Mouse (Mus musculus) 3134 (cell line): ENCODE data around the gene Tedc1.

ENCODE experiments used
- DNase-seq: peaks from one replicate; pipeline ENCODE4 v3.0.0-alpha.2; 2011; ENCODE audit warnings: low spot score; ENCODE audit not compliant: insufficient read length; ENCODE audit errors: extremely low read depth

The Tedc1 gene

DNA sequence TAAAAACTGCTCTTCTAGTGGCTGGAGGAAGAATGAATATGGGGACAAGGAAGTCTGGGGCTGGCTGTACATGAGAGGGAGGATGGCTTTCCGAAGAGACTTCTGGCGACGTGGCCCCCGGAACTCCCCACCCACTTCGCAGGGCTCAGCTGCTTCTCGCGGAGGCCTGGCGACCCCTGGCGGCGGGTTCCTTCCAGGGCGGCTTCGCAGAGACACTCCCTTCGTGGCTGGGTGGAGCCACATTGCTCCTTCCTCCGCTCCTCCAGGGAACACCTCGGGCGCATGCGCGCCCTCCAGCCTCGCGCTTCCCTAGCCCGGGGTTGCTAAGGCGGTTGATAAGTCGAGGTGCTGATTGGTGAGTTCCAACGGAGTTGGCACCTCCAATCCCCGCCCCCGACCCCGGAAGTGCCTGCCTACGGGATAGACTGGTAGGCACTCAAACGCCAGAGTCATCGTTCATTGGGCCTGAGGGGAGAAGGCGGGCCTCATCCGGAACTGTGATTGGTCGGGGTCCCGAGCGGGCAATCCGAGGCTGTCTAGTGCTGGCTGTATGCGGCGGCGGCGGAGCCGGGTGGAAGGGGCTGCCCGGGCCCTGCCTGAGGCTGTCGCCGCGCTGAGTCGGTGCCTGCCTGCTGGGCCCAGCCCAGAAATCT is at the start of gene Tedc1:
Gene Tedc1, plus strand, starts transcription at position 535 of the 653 bp plus-strand sequence.
- peak; percentile 98 for DNase-seq

DNA sequence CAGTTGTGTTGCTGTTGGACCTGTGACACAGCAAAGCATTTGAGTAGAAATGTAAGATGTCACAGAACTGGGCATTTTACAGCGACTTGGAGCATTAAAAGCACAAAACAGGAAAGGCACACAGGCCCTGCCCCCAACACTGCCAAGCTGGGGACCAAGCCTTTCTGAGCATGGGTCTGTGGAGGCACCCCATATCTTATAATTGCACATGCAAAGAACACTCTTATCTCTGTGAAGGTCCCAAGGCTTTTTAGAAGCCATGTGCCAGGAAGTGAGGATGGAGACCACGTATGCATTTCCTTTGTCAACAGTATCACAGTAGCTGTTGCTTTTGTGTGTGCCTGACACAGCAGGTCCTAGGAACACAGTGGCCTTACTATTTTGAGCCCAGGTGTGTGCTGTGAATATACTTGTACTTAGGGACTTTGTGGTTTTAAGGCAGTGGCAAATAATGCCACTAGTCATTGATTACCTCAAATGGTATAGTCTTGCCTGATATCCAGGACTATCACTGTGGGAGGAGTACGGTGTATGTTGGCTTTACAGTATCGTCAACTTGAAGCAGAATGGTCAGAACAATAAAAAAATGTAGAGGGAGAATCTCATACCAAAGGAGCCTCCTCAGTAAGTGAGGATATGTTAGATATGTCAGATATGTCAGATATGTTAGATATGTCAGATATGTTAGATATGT is 48.6 kb upstream of the Tedc1 start:
- no peak for DNase-seq

GRCm38 (mm10) chr12:113108528-113109283 is 47.5 kb upstream of the Tedc1 start:
- no peak for DNase-seq

DNA sequence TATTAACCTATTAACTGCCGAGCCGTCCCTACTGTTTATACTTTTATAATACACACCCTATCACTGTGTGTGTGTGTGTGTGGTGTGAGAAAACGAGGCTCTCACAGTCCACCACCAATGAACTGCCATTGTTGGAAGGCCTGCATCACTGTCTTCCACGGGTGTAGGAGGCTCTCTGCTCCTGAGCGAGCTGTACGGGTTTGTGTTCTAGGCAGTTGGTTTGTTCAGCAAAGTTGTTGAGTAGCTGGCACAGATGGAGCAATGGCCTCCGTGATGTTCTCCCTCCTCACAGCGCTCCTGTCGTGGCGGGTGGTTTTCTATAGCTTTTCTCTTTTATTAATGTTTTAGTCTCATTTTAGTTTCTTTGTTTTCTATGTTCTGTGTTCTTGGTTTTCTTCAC is 46.4 kb upstream of the Tedc1 start:
- no peak for DNase-seq

GRCm38 (mm10) chr12:113114141-113114540 is 42.1 kb upstream of the Tedc1 start:
- no peak for DNase-seq

DNA sequence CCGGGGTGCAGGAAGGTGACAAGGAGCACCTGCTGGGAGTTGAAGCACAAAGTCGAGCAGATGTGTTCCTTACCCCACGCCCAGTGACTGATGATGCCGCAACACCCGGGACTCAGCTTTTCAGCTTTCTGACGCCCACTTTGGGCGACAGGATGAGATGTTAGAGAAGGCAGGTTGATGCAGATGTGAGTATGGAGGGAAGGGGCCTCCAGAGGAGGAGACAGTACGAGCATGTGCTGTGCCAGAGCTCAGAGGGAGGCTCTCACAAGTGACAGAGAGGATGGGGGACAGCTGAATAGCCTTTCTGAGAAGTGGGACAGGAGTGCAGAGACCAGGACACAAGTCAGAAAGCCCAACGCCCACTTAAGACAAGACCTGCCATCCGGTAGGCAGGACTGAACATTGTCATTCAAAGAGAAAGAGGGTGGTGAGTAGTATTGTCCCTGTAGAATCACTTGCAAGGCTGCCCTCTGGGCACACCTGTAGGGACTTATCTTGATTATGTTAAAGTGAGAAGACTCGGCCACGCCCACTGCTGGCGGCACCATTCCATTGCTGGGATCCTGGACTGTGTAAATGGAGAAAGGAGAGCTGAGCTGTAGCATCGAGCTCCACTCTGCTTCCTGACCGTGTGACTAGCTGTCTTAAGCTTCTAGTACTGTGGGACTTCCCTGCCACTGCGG is 41.2 kb upstream of the Tedc1 start:
- DNase-seq: no peak

DNA sequence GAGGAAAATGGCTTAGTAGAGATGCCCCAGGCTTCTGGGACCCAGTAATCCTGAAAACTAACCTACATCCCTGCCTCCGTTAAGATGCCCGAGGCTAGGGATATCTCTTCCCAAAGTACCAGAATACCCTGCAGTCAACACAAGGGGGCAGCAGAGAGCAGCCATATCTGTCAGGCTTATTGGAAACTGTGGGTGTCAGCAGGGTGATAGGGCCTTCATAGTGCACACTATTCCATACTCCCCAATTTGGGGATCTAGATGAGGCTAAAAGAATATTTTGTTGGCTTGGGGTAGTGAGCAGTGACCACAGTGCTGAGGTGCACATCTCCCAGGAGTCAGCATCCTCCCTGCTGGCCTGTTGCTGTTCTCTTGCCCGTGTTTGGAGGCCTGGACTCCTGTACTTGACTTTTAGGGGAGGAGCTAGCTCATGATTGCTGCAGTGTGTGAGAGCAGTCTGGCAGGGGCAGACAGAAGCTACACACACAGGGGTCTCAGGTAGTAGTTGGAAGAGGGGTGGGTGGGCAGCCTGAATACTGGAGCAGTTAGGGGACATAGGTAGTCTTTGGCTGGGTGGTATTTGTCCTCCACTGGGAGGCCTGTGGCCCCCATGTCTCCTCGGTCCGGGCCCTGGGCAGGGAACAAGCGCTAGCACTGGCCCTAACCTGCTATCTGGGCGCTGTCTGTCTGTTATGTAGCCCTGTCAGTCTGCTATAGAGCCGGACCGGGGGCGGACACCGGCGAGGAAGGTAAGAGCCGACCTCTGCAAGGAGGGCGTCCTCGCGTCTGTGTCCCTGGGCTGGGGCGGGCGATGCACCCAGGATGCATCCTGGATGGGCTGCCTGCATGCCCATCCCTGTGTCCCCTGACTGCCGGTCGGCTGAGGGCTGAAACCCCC is 36.5 kb upstream of the Tedc1 start:
- DNase-seq: no peak

DNA sequence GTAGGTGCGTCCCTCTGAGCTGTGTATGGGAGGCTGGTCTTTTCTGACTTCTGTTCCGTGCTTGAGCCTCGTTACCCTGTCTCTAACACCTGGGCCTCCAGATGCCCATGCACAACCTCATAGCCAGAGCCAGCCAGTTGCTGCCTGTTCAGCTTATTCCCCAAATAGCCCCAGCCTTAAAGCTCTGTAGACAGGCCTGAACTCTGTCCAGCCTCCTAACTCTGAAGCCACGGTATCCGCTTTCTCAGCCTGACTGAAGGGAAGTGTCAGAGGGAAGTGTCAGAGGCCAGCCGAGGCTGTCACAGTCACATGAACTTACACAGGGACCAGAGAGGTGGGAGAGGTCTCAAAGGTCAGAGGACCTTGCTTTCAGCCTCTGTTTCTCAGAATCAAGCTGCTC is 31.5 kb upstream of the Tedc1 start:
- no peak for DNase-seq

GRCm38 (mm10) chr12:113130732-113131131 is 25.5 kb upstream of the Tedc1 start:
- DNase-seq: no peak

DNA sequence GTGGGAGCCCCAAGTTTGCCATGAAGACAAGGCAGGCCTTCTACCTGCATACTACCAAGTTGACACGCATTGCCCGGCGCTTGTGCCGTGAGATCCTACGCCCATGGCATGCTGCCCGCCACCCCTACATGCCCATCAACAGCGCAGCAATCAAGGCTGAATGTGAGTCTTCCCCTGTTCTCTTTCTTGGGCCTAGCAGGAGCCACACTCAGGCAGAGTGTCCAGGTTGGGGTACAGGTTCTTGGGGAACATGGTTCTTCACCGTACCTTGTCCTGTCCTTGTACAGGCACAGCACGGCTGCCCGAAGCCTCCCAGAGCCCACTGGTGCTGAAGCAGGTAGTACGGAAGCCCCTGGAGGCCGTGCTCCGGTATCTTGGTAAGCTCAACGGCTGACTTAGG is 24.6 kb upstream of the Tedc1 start:
- no peak for DNase-seq

- DNase-seq: peak; percentile 42
These were observed 23.7 kb upstream of the Tedc1 start for GRCm38 (mm10) chr12:113132567-113132966.

DNA sequence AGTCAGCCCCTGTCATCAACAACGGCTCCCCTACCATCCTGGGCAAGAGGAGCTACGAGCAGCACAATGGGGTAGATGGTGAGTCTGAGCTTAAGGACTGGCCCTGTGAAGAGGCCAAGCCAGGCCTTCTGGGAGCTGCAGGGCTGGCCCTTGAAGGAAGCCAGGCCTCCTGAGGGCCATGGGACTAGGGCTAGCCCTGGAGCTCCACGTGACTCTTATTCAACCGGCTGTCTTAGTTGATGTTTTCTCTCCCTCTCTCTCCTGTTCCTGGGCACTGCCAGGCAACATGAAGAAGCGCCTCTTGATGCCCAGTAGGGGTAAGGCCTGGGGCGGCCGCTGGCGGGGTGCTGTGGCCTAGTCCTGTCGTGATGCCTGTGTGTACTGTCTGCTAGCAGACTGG is 23.0 kb upstream of the Tedc1 start:
- no peak for DNase-seq

GRCm38 (mm10) chr12:113133861-113134403 is 22.3 kb upstream of the Tedc1 start:
- DNase-seq: no peak

DNA sequence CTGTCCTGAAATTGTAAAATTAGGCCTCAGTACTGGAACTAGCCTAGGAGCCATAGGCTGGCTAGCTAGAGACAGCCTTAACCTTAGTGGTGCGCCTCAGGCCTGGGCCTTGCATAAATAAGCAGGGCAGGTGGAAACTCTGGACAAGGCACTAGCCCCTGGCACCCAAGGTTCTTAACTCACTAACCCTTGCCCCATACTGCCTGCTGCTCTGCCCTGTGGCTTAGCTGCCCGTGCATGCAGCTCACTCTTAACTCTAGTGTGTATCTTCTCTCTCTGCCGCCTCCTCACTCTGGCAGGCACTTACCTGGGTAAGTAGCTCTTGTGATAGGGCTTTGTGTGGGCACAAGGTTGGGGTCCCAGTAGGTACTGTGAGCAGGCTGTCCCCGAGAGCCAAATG is 21.7 kb upstream of the Tedc1 start:
- no peak for DNase-seq

- DNase-seq: no peak
These were observed 20.8 kb upstream of the Tedc1 start for GRCm38 (mm10) chr12:113135401-113135800.

DNA sequence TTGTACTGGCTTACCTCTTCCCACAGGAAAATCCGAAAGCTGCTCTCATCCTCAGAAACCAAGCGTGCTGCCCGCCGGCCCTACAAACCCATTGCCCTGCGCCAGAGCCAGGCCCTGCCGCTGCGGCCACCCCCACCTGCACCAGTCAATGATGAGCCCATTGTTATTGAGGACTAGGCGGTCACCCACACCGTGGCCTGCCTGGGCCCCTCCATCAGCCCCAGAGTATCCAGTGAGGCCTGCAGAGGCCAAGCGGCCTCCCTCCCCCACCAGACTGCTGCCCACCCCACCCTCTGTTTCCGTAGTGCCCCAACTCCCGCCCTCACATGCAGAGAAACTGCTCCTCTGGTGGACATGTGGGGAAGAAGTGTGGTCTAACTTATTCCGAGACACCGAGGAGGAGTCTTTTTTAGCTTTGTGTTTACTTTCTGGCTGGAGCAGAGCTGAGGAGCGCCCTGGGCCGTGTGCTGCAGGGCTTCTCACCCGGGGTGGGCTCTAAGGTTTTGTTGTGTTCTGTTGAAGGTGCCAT is 19.7 kb upstream of the Tedc1 start:
- DNase-seq: no peak

GRCm38 (mm10) chr12:113137260-113138213 is 18.7 kb upstream of the Tedc1 start:
- no peak for DNase-seq

- no peak for DNase-seq
These were observed 17.9 kb upstream of the Tedc1 start for GRCm38 (mm10) chr12:113138291-113138690.
